Mouse (Mus musculus): ENCODE measurements around the gene Cnga4. TPM values are rescaled to one million over a fixed set of nuclear protein-coding genes. Genes with fewer than 3 reads are reported as not detected.
"Not testable (repeated sequence)": the region's sequence is repeated elsewhere in the genome, so short reads cannot be mapped to it uniquely, and the experiment has no call there.

The Cnga4 gene
- total and polyA plus RNA-seq, 3 experiments, result not detected

DNA sequence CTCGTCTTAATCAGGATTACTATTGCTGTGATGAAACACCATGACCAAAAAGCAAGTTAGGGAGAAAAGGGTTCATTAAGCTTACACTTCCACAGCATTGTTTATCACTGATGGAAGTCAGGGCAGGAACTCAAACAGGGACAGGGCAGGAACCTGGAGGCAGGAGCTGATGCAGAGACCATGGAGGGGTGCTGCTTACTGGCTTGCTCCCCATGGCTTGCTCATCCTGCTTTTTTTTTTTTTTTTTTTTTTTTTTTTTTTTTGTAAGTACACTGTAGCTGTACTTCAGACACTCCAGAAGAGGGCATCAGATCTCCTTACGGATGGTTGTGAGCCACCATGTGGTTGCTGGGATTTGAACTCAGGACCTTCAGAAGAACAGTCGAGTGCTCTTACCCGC is 49.0 kb downstream of the Cnga4 start:
- H3K36me3 ChIP-seq (ENCODE audit: control insufficient read depth in 1 of 2, insufficient read depth in 2 of 2, low read length in 2 of 2); H3K9me3 ChIP-seq (replicated peaks; ENCODE audit: insufficient read depth, low read length); H3K9ac ChIP-seq (ENCODE audit: control insufficient read depth, low read depth, low read length, poor library complexity, severe bottlenecking); H3K4me3 ChIP-seq (ENCODE audit: control insufficient read depth in 1 of 2, insufficient read depth in 1 of 2, low read depth in 2 of 2, low read length in 2 of 2); H3K4me1 ChIP-seq (ENCODE audit: control insufficient read depth in 1 of 2, insufficient read depth in 2 of 2, low read length in 2 of 2); H3K27me3 ChIP-seq (ENCODE audit: control insufficient read depth in 1 of 2, insufficient read depth in 2 of 2, low read length in 2 of 2); H3K27ac ChIP-seq (ENCODE audit: control insufficient read depth, low read depth, low read length); DNase-seq (ENCODE audit: low read depth, low spot score); H3K79me2 ChIP-seq (ENCODE audit: control insufficient read depth, insufficient read depth, low read length, poor library complexity): not testable (repeated sequence)

Other genes starting within 250 kb of the Cnga4 start
- gene Olfr684, start 240.9 kb upstream of the Cnga4 start, total RNA-seq (2012; rRNA removed), result not detected in 2 replicates
- not detected for gene Olfr684, start 240.9 kb upstream of the Cnga4 start, polyA plus RNA-seq (2012; ENCODE audit: insufficient read depth in 1 of 2, insufficient read length in 2 of 2, low read depth in 1 of 2, low replicate concordance in 2 of 2, missing spikeins in 1 of 2)
- gene Olfr685, start 218.6 kb upstream of the Cnga4 start, total RNA-seq (2012; rRNA removed), result not detected in 2 replicates
- not detected for gene Olfr685, start 218.6 kb upstream of the Cnga4 start, polyA plus RNA-seq (2012; ENCODE audit: insufficient read depth in 1 of 2, insufficient read length in 2 of 2, low read depth in 1 of 2, low replicate concordance in 2 of 2, missing spikeins in 1 of 2)
- gene Olfr686, start 197.1 kb upstream of the Cnga4 start, total RNA-seq (2012; rRNA removed), result not detected in 2 replicates
- not detected for gene Olfr686, start 197.1 kb upstream of the Cnga4 start, polyA plus RNA-seq (2012; ENCODE audit: insufficient read depth in 1 of 2, insufficient read length in 2 of 2, low read depth in 1 of 2, low replicate concordance in 2 of 2, missing spikeins in 1 of 2)
- gene Olfr688, start 116.5 kb upstream of the Cnga4 start, total RNA-seq (2012; rRNA removed), result not detected in 2 replicates
- not detected for gene Olfr688, start 116.5 kb upstream of the Cnga4 start, polyA plus RNA-seq (2012; ENCODE audit: insufficient read depth in 1 of 2, insufficient read length in 2 of 2, low read depth in 1 of 2, low replicate concordance in 2 of 2, missing spikeins in 1 of 2)
- not detected in 2 replicates for gene Olfr689, start 93.4 kb upstream of the Cnga4 start, total RNA-seq (2012; rRNA removed)
- not detected for gene Olfr689, start 93.4 kb upstream of the Cnga4 start, polyA plus RNA-seq (2012; ENCODE audit: insufficient read depth in 1 of 2, insufficient read length in 2 of 2, low read depth in 1 of 2, low replicate concordance in 2 of 2, missing spikeins in 1 of 2)
- not detected in 2 replicates for gene Olfr690, start 70.5 kb upstream of the Cnga4 start, total RNA-seq (2012; rRNA removed)
- gene Olfr690, start 70.5 kb upstream of the Cnga4 start, polyA plus RNA-seq (2012; ENCODE audit: insufficient read depth in 1 of 2, insufficient read length in 2 of 2, low read depth in 1 of 2, low replicate concordance in 2 of 2, missing spikeins in 1 of 2), result not detected
- not detected in 2 replicates for gene Olfr691, start 62.3 kb upstream of the Cnga4 start, total RNA-seq (2012; rRNA removed)
- gene Olfr691, start 62.3 kb upstream of the Cnga4 start, polyA plus RNA-seq (2012; ENCODE audit: insufficient read depth in 1 of 2, insufficient read length in 2 of 2, low read depth in 1 of 2, low replicate concordance in 2 of 2, missing spikeins in 1 of 2), result not detected
- gene Olfr692, start 36.3 kb upstream of the Cnga4 start, total RNA-seq (2012; rRNA removed), result not detected in 2 replicates
- not detected for gene Olfr692, start 36.3 kb upstream of the Cnga4 start, polyA plus RNA-seq (2012; ENCODE audit: insufficient read depth in 1 of 2, insufficient read length in 2 of 2, low read depth in 1 of 2, low replicate concordance in 2 of 2, missing spikeins in 1 of 2)
- 0.31 TPM in 1 of 2 replicates, not detected in the other for gene Gm5901, start 29.5 kb upstream of the Cnga4 start, total RNA-seq (2012; rRNA removed)
- gene Gm5901, start 29.5 kb upstream of the Cnga4 start, polyA plus RNA-seq (2012; ENCODE audit: insufficient read depth in 1 of 2, insufficient read length in 2 of 2, low read depth in 1 of 2, low replicate concordance in 2 of 2, missing spikeins in 1 of 2), result 1 to 10 TPM in 1 of 2 experiments, not detected in 1; 1.7 TPM
- 6.2 and 7.8 TPM in 2 replicates for gene Fam160a2, start 4.5 kb upstream of the Cnga4 start, total RNA-seq (2012; rRNA removed)
- 10 to 100 TPM in 1 of 2 experiments, not detected in 1; 17.7 TPM for gene Fam160a2, start 4.5 kb upstream of the Cnga4 start, polyA plus RNA-seq (2012; ENCODE audit: insufficient read depth in 1 of 2, insufficient read length in 2 of 2, low read depth in 1 of 2, low replicate concordance in 2 of 2, missing spikeins in 1 of 2)
- gene Cckbr, start 21.2 kb downstream of the Cnga4 start, total RNA-seq (2012; rRNA removed), result not detected in 2 replicates
- gene Cckbr, start 21.2 kb downstream of the Cnga4 start, polyA plus RNA-seq (2012; ENCODE audit: insufficient read depth in 1 of 2, insufficient read length in 2 of 2, low read depth in 1 of 2, low replicate concordance in 2 of 2, missing spikeins in 1 of 2), result not detected
- gene Cavin3, start 77.7 kb downstream of the Cnga4 start, total RNA-seq (2012; rRNA removed), result not detected in 2 replicates
- not detected for gene Cavin3, start 77.7 kb downstream of the Cnga4 start, polyA plus RNA-seq (2012; ENCODE audit: insufficient read depth in 1 of 2, insufficient read length in 2 of 2, low read depth in 1 of 2, low replicate concordance in 2 of 2, missing spikeins in 1 of 2)
- 17.9 and 22.2 TPM in 2 replicates for gene Smpd1, start 149.8 kb downstream of the Cnga4 start, total RNA-seq (2012; rRNA removed)
- 10 to 100 TPM; 32.3 to 98.7 TPM for gene Smpd1, start 149.8 kb downstream of the Cnga4 start, polyA plus RNA-seq (2012; ENCODE audit: insufficient read depth in 1 of 2, insufficient read length in 2 of 2, low read depth in 1 of 2, low replicate concordance in 2 of 2, missing spikeins in 1 of 2)
- gene Apbb1, start 177.1 kb downstream of the Cnga4 start, total RNA-seq (2012; rRNA removed), result not detected in 2 replicates
- gene Apbb1, start 177.1 kb downstream of the Cnga4 start, polyA plus RNA-seq (2012; ENCODE audit: insufficient read depth in 1 of 2, insufficient read length in 2 of 2, low read depth in 1 of 2, low replicate concordance in 2 of 2, missing spikeins in 1 of 2), result under 1 TPM in 1 of 2 experiments, not detected in 1; 0.13 TPM
- not detected in 2 replicates for gene Hpx, start 195.6 kb downstream of the Cnga4 start, total RNA-seq (2012; rRNA removed)
- under 1 TPM in 1 of 2 experiments, not detected in 1; 0.14 TPM for gene Hpx, start 195.6 kb downstream of the Cnga4 start, polyA plus RNA-seq (2012; ENCODE audit: insufficient read depth in 1 of 2, insufficient read length in 2 of 2, low read depth in 1 of 2, low replicate concordance in 2 of 2, missing spikeins in 1 of 2)
- gene Trim3, start 229.0 kb downstream of the Cnga4 start, total RNA-seq (2012; rRNA removed), result 7.0 and 7.5 TPM in 2 replicates
- 10 to 100 TPM in 1 of 2 experiments, not detected in 1; 15.4 TPM for gene Trim3, start 229.0 kb downstream of the Cnga4 start, polyA plus RNA-seq (2012; ENCODE audit: insufficient read depth in 1 of 2, insufficient read length in 2 of 2, low read depth in 1 of 2, low replicate concordance in 2 of 2, missing spikeins in 1 of 2)
- 103 and 107 TPM in 2 replicates for gene Timm10b, start 235.5 kb downstream of the Cnga4 start, total RNA-seq (2012; rRNA removed)
- 100 to 1,000 TPM in 1 of 2 experiments, not detected in 1; 135 TPM for gene Timm10b, start 235.5 kb downstream of the Cnga4 start, polyA plus RNA-seq (2012; ENCODE audit: insufficient read depth in 1 of 2, insufficient read length in 2 of 2, low read depth in 1 of 2, low replicate concordance in 2 of 2, missing spikeins in 1 of 2)
- 75.6 and 78.4 TPM in 2 replicates for gene Arfip2, start 235.8 kb downstream of the Cnga4 start, total RNA-seq (2012; rRNA removed)
- 100 to 1,000 TPM in 1 of 2 experiments, not detected in 1; 108 TPM for gene Arfip2, start 235.8 kb downstream of the Cnga4 start, polyA plus RNA-seq (2012; ENCODE audit: insufficient read depth in 1 of 2, insufficient read length in 2 of 2, low read depth in 1 of 2, low replicate concordance in 2 of 2, missing spikeins in 1 of 2)
- 59.1 and 67.2 TPM in 2 replicates for gene Gm45799, start 236.0 kb downstream of the Cnga4 start, total RNA-seq (2012; rRNA removed)
- gene Gm45799, start 236.0 kb downstream of the Cnga4 start, polyA plus RNA-seq (2012; ENCODE audit: insufficient read depth in 1 of 2, insufficient read length in 2 of 2, low read depth in 1 of 2, low replicate concordance in 2 of 2, missing spikeins in 1 of 2), result 100 to 1,000 TPM in 1 of 2 experiments, not detected in 1; 109 TPM
- 1.5 and 1.7 TPM in 2 replicates for gene Dnhd1, start 246.3 kb downstream of the Cnga4 start, total RNA-seq (2012; rRNA removed)
- 1 to 10 TPM in 1 of 2 experiments, not detected in 1; 2.6 TPM for gene Dnhd1, start 246.3 kb downstream of the Cnga4 start, polyA plus RNA-seq (2012; ENCODE audit: insufficient read depth in 1 of 2, insufficient read length in 2 of 2, low read depth in 1 of 2, low replicate concordance in 2 of 2, missing spikeins in 1 of 2)

All from MEL (cell line).